Mouse (Mus musculus): ENCODE results near the gene Nif3l1.

DNA sequence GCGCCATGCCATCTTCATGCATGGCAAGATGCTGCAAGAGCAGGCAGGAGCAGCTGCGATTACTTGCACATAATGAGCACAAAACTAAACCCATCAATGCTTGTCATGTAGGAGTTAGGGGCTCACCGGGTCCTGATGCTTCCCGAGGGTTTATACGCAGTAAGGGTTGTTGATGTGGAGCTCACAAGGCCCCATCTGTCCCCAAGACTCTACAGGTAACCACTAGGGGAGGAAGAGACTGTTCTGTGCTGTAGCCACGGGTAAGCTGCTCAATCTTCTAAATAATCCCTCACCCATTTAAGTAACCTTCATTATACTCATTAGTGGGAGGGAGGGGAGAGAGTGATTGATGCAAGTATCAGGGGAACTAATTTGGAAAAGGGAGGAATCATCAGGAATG, 50.7 kb downstream of the Nif3l1 start:
- TF ChIP-seq CTCF (IDR thresholded peaks at IDR 0.05): no peak
- no peak for TF ChIP-seq EP300 (IDR thresholded peaks at IDR 0.05)
